Mouse (Mus musculus) forebrain, postnatal 0 days (tissue): Measurements from ENCODE around the gene Tpst2. TPM values are rescaled to one million over a fixed set of nuclear protein-coding genes. Genes with fewer than 3 reads are reported as not detected.
"Not testable (repeated sequence)": the region's sequence is repeated elsewhere in the genome, so short reads cannot be mapped to it uniquely, and the experiment has no call there.

ENCODE experiments used
- ATAC-seq: fragments of 200-750 bp; cut with Nextera tagmentation; 2 replicates; pipeline ENCODE4 v1.8.0; 2017; ENCODE audit warnings: mild to moderate bottlenecking, moderate library complexity
- DNase-seq: peaks from one replicate; pipeline ENCODE4 v3.0.0-alpha.2; 2015
- H3K27ac ChIP-seq: fragments of 300-500 bp; sonication (generic); 2 replicates; pipeline ENCODE4 v1.5.1; 2014; ENCODE audit warnings: low read depth, mild to moderate bottlenecking, antibody characterized with exemption, low read length, moderate library complexity, mixed read lengths
- H3K27me3 ChIP-seq: fragments of 300-500 bp; sonication (generic); 2 replicates; pipeline ENCODE4 v1.6.1; 2014; ENCODE audit warnings: mild to moderate bottlenecking, low read length, mixed read lengths; ENCODE audit not compliant: insufficient read depth
- H3K36me3 ChIP-seq: fragments of 300-500 bp; sonication (generic); 2 replicates; pipeline ENCODE4 v1.6.1; 2014; ENCODE audit warnings: mild to moderate bottlenecking, moderate library complexity; ENCODE audit not compliant: insufficient read depth
- H3K4me1 ChIP-seq: fragments of 300-500 bp; sonication (generic); 2 replicates; pipeline ENCODE4 v1.6.1; 2014; ENCODE audit warnings: antibody characterized with exemption; ENCODE audit not compliant: insufficient read depth
- H3K4me2 ChIP-seq: fragments of 300-500 bp; sonication (generic); 2 replicates; pipeline ENCODE4 v1.6.1; 2014; ENCODE audit warnings: low read depth, mild to moderate bottlenecking, moderate library complexity
- H3K4me3 ChIP-seq: fragments of 300-500 bp; sonication (generic); 2 replicates; pipeline ENCODE4 v1.5.1; 2014; ENCODE audit warnings: low read depth, low read length, mixed read lengths
- H3K9ac ChIP-seq: fragments of 300-500 bp; sonication (generic); 2 replicates; pipeline ENCODE4 v1.6.1; 2014; ENCODE audit warnings: mild to moderate bottlenecking
- H3K9me3 ChIP-seq: fragments of 300-500 bp; sonication (generic); 2 replicates; pipeline ENCODE4 v1.6.1; 2016; ENCODE audit warnings: low read length
- CTCF ChIP-seq: sonication (generic); IDR thresholded peaks from 2 replicates; pipeline ENCODE4 v1.5.1; 2016; ENCODE audit warnings: antibody characterized with exemption, control low read depth, low read depth
- WGBS: fragments of 180-500 bp; shearing (Covaris S2); extraction: QIAGEN DNeasy Blood & Tissue Kit; methylation state at CpG from one replicate; pipeline ENCODE4 v1.1.7; 2014; 5-methylcytosine and 5-hydroxymethylcytosine counted together
- polyA plus RNA-seq: library from polyadenylated mRNA; unstranded; fragments of >200 nt; fragmentation: Nextera tagmentation; extraction: Ambion mirVana; gene quantifications from 2 replicates; pipeline ENCODE4 v1.2.1, GENCODE M21; 2015
- total RNA-seq: library from RNA; depleted of rRNA; stranded (reverse); fragments of >200 nt; gene quantifications from 2 replicates; pipeline ENCODE4 v1.2.3, GENCODE M21; 2014

Tpst2 gene
- total and polyA plus RNA-seq, 2 experiments from 2014 or later = 37.9 to 45.0 TPM

- TF ChIP-seq CTCF = no peak
- WGBS = 51% methylated on average over 11 of the region's 11 CpGs
- H3K4me2 ChIP-seq = no peak overlapping the region
- ATAC-seq (peak; percentile 72), DNase-seq (peak; percentile 35)
- peaks cover 39% of the 10 kb centered on the region for H3K36me3 ChIP-seq
- peak overlapping the region; percentile 45; the same call in 1 of the 2 replicates for H3K27ac ChIP-seq
- H3K9me3 ChIP-seq = no peaks in the 10 kb centered on the region
- H3K27me3 ChIP-seq = no peaks in the 10 kb centered on the region
- H3K4me3 ChIP-seq = no peak overlapping the region
- H3K9ac ChIP-seq = no peak overlapping the region
- H3K4me1 ChIP-seq = no peaks in the 10 kb centered on the region
Measured at GRCm38 (mm10) chr5:112313222-112313885, 36.9 kb downstream of the Tpst2 start.

DNA sequence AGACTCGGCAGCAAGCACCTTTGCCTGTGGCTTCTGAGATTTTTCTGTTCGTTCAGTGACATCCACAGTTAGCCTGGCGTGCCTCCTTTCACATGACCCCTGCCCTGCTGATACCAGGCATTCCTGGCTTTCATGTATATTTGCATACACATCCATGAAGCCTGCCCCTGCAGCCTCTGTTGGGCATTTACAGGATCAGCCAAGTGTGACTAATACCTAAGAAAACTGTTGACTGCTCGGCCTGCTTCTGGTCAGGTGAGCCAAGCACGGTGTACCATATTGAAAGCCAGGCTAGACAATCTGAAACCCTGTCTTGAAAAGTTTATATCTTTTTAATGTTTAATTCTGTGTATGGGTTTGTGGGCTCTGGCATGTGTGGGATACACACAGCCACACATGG is 40.0 kb downstream of the Tpst2 start:
- DNase-seq (no peak), ATAC-seq (no peak)
- H3K27me3 ChIP-seq = no peaks in the 10 kb centered on the region
- no peak overlapping the region for H3K4me3 ChIP-seq
- H3K4me2 ChIP-seq = no peak overlapping the region
- H3K9ac ChIP-seq = no peak overlapping the region
- no peak overlapping the region for H3K27ac ChIP-seq
- no peaks in the 10 kb centered on the region for H3K9me3 ChIP-seq
- H3K36me3 ChIP-seq = peaks cover 15% of the 10 kb centered on the region; the same call in 1 of the 2 replicates
- WGBS = 69% methylated on average over 5 of the region's 5 CpGs
- no peaks in the 10 kb centered on the region for H3K4me1 ChIP-seq
- no peak for TF ChIP-seq CTCF

DNA sequence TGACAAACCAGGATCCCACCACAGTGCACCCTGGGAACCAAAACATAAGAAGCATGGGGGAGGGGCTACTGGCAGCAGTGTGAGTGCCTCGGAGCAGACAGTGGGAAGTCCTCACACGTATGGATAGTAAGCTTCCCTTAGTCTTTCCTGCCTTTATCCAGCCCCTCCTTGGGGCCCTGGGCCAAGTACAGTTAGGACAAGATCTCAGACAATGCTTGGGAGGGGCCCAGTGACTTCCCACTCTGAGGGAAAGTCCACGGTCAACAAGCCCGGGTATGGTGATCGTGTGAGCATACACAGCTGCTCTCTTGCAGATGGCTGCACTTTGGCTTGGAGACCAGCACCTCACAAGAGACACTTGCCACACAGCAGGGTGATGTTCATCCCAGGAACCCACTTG is 40.8 kb downstream of the Tpst2 start:
- no peak overlapping the region for H3K4me3 ChIP-seq
- TF ChIP-seq CTCF = no peak
- no peaks in the 10 kb centered on the region for H3K9me3 ChIP-seq
- DNase-seq (no peak), ATAC-seq (no peak)
- no peak overlapping the region for H3K9ac ChIP-seq
- H3K4me2 ChIP-seq = no peak overlapping the region
- peaks cover 12% of the 10 kb centered on the region; the same call in 1 of the 2 replicates for H3K36me3 ChIP-seq
- H3K4me1 ChIP-seq = no peaks in the 10 kb centered on the region
- H3K27ac ChIP-seq = no peak overlapping the region
- 68% methylated on average over 5 of the region's 5 CpGs for WGBS
- H3K27me3 ChIP-seq = no peaks in the 10 kb centered on the region

DNA sequence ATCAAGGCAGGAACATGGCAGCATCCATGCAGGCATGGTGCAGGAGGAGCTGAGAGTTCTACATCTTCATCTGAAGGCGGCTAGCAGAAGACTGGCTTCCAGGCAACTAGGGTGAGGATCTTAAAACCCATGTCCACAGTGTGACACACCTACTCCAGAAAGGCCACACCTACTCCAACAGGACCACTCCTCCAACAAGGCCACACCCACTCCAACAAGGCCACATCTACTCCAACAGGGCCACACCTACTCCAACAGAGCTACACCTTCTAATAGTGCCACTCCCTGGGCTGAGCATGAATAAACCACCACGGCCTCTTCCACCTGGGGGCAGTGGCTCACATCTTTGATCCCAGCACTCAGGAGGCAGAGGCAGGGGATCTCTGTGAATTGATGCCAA is 42.9 kb downstream of the Tpst2 start:
- H3K27ac ChIP-seq, ATAC-seq, H3K9ac ChIP-seq, DNase-seq, H3K27me3 ChIP-seq, H3K4me3 ChIP-seq, H3K4me2 ChIP-seq, H3K9me3 ChIP-seq, H3K36me3 ChIP-seq, H3K4me1 ChIP-seq: not testable (repeated sequence)
- 66% methylated on average over 2 of the region's 2 CpGs for WGBS

DNA sequence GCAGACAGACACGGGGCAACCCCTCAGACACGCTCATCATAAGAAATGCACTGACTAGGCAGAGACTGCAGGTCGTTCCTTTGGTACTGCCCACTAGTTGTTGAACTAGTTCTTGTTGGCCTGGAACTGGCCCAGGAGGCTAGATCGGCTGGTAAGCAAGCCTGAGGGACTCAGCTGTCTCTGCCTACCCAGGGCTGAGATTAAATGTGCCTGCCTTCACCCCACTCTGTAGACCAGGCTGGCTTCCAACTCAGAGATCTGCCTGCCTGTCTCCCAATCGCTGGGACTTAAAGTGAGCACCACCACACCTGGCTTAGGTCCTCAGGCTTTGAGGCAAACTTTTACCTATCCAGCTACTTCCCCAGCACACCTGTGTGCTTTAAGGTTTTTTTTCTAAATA is 43.9 kb downstream of the Tpst2 start:
- ATAC-seq = no peak
- Histone ChIP-seq H3K4me2 (no peak overlapping the region), H3K36me3 (peaks cover 2% of the 10 kb centered on the region; the same call in 1 of the 2 replicates), H3K9ac (no peak overlapping the region), H3K4me3 (no peak overlapping the region), H3K4me1 (no peaks in the 10 kb centered on the region), H3K9me3 (no peaks in the 10 kb centered on the region), H3K27me3 (no peaks in the 10 kb centered on the region), H3K27ac (no peak overlapping the region)
- no peak for TF ChIP-seq CTCF
- 71% methylated on average over 5 of the region's 5 CpGs for WGBS
- DNase-seq = no peak

DNA sequence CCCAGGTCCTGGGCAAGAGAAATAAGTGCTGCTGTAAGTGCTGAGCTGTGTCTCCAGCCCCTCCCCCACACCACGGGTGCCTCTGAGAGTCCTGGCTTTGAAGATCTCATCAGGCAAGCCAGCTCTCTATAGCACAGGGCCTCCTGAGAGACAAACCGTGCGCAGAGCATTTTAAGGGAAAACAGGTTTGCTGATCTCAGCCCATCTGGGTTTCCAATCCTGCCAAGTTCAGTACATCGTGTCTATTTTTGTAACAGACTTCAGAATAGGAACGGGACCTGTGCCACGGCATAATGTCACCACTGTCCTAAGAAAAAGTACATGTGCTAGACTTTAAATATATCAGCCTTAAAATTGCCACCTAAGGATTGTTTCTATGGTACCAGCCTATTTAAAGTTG is 44.4 kb downstream of the Tpst2 start:
- no peaks in the 10 kb centered on the region for H3K9me3 ChIP-seq
- no peaks in the 10 kb centered on the region for H3K4me1 ChIP-seq
- ATAC-seq = peak; percentile 78
- WGBS = 65% methylated on average over 6 of the region's 6 CpGs
- H3K4me3 ChIP-seq = no peak overlapping the region
- no peaks in the 10 kb centered on the region for H3K27me3 ChIP-seq
- no peak overlapping the region for H3K4me2 ChIP-seq
- DNase-seq = peak; percentile 81
- H3K27ac ChIP-seq = no peak overlapping the region
- TF ChIP-seq CTCF = no peak
- no peaks in the 10 kb centered on the region for H3K36me3 ChIP-seq
- no peak overlapping the region for H3K9ac ChIP-seq

DNA sequence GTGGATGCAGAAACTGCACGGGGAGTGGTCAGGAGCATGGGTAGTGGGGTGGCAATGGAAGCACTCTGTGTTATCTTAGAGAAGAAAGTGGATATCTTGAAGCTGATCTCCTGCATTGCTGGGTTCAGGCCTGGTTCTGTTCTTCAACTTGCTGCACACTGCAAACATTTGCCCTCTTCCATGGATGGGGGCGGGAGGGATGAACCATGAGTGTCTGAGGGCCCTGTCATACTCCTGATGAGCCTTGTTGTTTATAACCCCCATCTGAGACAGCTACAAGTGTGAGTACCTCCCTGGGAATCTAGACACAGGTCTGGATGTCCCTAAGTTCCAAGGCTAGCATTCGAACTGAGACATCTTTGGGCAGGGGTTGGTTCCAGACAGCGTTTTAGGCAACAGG is 44.9 kb downstream of the Tpst2 start:
- WGBS = 63% methylated on average over 4 of the region's 4 CpGs
- Histone ChIP-seq H3K4me3 (no peak overlapping the region), H3K4me1 (no peaks in the 10 kb centered on the region), H3K27me3 (no peaks in the 10 kb centered on the region), H3K9me3 (no peaks in the 10 kb centered on the region), H3K9ac (no peak overlapping the region), H3K27ac (no peak overlapping the region), H3K36me3 (no peaks in the 10 kb centered on the region), H3K4me2 (no peak overlapping the region)
- TF ChIP-seq CTCF = no peak
- no peak for ATAC-seq
- no peak for DNase-seq
